Mouse (Mus musculus) liver, embryonic 13.5 days (tissue): ENCODE data around the gene Clca3b. TPM values are rescaled to one million over a fixed set of nuclear protein-coding genes. Genes with fewer than 3 reads are reported as not detected.
"Not testable (repeated sequence)": the region's sequence is repeated elsewhere in the genome, so short reads cannot be mapped to it uniquely, and the experiment has no call there.

ENCODE experiments used
- ATAC-seq: fragments of 200-750 bp; cut with Nextera tagmentation; 2 replicates; pipeline ENCODE4 v1.8.0; 2017; ENCODE audit warnings: low read depth, mild to moderate bottlenecking, moderate number of reproducible peaks, moderate library complexity
- DNase-seq: peaks from one replicate; pipeline ENCODE4 v3.0.0; 2022
- H3K27ac ChIP-seq: fragments of 300-500 bp; sonication (generic); 2 replicates; pipeline ENCODE4 v1.5.1; 2015; ENCODE audit warnings: moderate library complexity, mild to moderate bottlenecking, inconsistent platforms
- H3K27me3 ChIP-seq: fragments of 300-500 bp; sonication (generic); 2 replicates; pipeline ENCODE4 v1.6.1; 2015; ENCODE audit warnings: mild to moderate bottlenecking, inconsistent platforms
- H3K36me3 ChIP-seq: fragments of 300-500 bp; sonication (generic); 2 replicates; pipeline ENCODE4 v1.6.1; 2015; ENCODE audit warnings: mild to moderate bottlenecking, inconsistent platforms
- H3K4me1 ChIP-seq: fragments of 300-500 bp; sonication (generic); replicated peaks from 2 replicates; pipeline ENCODE4 v1.6.1; 2015; ENCODE audit warnings: inconsistent platforms
- H3K4me2 ChIP-seq: fragments of 300-500 bp; sonication (generic); 2 replicates; pipeline ENCODE4 v1.6.1; 2015; ENCODE audit warnings: inconsistent platforms, mild to moderate bottlenecking, moderate library complexity
- H3K4me3 ChIP-seq: fragments of 300-500 bp; sonication (generic); replicated peaks from 2 replicates; pipeline ENCODE4 v1.5.1; 2015; ENCODE audit warnings: mild to moderate bottlenecking, inconsistent platforms
- H3K9ac ChIP-seq: fragments of 300-500 bp; sonication (generic); 2 replicates; pipeline ENCODE4 v1.6.1; 2015; ENCODE audit warnings: mild to moderate bottlenecking, inconsistent platforms
- H3K9me3 ChIP-seq: fragments of 300-500 bp; sonication (generic); replicated peaks from 2 replicates; pipeline ENCODE4 v1.6.1; 2016; ENCODE audit warnings: inconsistent platforms
- WGBS: fragments of 180-500 bp; shearing (Covaris S2); methylation state at CpG from one replicate; pipeline ENCODE4 v1.1.7; 2015; ENCODE audit not compliant: insufficient replicate concordance; 5-methylcytosine and 5-hydroxymethylcytosine counted together
- polyA plus RNA-seq: library from polyadenylated mRNA; unstranded; fragments of >200 nt; fragmentation: Nextera tagmentation; extraction: Ambion mirVana; gene quantifications from 2 replicates; pipeline ENCODE4 v1.2.1, GENCODE M21; 2015

Gene Clca3b
- polyA plus RNA-seq, 1 experiment from 2014 or later: not detected

DNA sequence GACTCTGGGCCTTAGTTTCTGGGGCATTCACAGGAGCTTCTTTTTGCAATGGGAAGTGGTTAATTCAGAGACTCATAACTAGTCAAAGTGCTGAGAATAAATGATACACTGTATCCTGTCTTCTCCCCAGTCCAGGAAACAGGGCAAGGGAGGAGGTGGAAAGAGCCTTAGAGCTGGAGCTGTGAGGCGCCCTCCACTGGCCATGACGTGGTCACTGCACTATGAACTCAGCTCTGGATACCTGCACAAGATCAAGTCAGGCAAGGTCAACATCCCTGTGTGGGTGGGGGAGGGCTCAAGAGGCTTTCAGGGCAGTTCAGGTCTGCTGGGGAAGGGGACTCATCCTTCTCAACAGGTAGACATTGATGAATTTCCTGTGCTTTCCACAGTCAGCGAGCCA lies 37.3 kb downstream of the Clca3b start:
- no peak overlapping the region for H3K9ac ChIP-seq
- ATAC-seq (no peak), DNase-seq (no peak)
- H3K27me3 ChIP-seq: no peaks in the 10 kb centered on the region
- no peaks in the 10 kb centered on the region for H3K4me1 ChIP-seq
- WGBS: 34% methylated on average over 3 of the region's 3 CpGs
- no peaks in the 10 kb centered on the region for H3K36me3 ChIP-seq
- H3K4me2 ChIP-seq: no peak overlapping the region
- no peak overlapping the region for H3K4me3 ChIP-seq
- H3K27ac ChIP-seq: no peak overlapping the region
- H3K9me3 ChIP-seq: no peaks in the 10 kb centered on the region

- H3K4me1 ChIP-seq, H3K4me3 ChIP-seq, H3K27me3 ChIP-seq, ATAC-seq, H3K27ac ChIP-seq, H3K36me3 ChIP-seq, H3K4me2 ChIP-seq, H3K9ac ChIP-seq, H3K9me3 ChIP-seq, DNase-seq: not testable (repeated sequence)
- WGBS: 55% methylated on average over 15 of the region's 17 CpGs
Measured at GRCm38 (mm10) chr3:144808153-144808925, 40.8 kb downstream of the Clca3b start.

DNA sequence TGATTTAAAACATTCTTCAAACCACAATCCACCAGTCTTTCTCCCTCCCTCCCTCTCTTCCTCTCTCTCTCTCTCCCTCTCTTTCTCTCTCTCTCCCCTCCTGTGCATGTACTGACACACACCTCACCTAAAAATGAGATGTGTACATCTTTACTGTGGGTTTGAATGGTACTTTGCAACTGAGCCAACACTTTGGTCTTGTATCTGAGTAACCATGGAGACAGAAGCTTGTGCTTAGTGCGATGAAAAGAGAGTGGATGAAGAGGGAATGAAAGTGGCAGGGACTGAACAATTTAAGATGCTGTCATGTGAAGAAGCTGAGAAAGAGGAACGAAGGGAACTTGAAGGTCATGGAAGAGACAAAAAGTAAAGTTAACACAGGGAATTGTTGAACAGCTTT lies 42.5 kb downstream of the Clca3b start:
- not testable (repeated sequence) for H3K9ac ChIP-seq, H3K4me3 ChIP-seq, H3K27ac ChIP-seq, ATAC-seq, H3K4me2 ChIP-seq, H3K36me3 ChIP-seq, H3K27me3 ChIP-seq, DNase-seq, H3K9me3 ChIP-seq, H3K4me1 ChIP-seq
- WGBS: 55% methylated on average over 2 of the region's 2 CpGs

DNA sequence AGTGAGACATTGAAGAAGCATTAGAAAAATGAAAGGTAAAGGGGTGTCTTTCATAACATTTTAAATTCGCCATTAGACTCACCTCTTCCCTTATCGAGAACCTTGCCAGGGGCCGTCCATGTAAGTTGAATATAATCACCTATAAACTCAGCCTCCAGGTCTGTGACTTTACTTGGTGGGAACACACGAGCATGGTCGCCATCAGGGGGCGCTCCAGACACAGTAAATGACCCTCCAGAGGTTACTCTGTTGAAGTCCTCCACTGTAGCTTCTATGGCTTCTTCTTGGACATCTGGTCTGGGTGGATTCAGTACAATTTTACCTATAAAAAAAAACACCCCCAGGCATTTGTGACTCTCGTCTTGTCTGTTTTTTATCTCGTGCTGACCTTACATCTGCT lies 47.3 kb downstream of the Clca3b start:
- no peak overlapping the region for H3K4me3 ChIP-seq
- DNase-seq: no peak
- H3K4me1 ChIP-seq: no peaks in the 10 kb centered on the region
- H3K36me3 ChIP-seq: no peaks in the 10 kb centered on the region
- no peak overlapping the region for H3K9ac ChIP-seq
- ATAC-seq: no peak
- no peak overlapping the region for H3K4me2 ChIP-seq
- H3K27ac ChIP-seq: no peak overlapping the region
- H3K9me3 ChIP-seq: no peaks in the 10 kb centered on the region
- H3K27me3 ChIP-seq: no peaks in the 10 kb centered on the region
- 21% methylated on average over 8 of the region's 8 CpGs for WGBS

DNA sequence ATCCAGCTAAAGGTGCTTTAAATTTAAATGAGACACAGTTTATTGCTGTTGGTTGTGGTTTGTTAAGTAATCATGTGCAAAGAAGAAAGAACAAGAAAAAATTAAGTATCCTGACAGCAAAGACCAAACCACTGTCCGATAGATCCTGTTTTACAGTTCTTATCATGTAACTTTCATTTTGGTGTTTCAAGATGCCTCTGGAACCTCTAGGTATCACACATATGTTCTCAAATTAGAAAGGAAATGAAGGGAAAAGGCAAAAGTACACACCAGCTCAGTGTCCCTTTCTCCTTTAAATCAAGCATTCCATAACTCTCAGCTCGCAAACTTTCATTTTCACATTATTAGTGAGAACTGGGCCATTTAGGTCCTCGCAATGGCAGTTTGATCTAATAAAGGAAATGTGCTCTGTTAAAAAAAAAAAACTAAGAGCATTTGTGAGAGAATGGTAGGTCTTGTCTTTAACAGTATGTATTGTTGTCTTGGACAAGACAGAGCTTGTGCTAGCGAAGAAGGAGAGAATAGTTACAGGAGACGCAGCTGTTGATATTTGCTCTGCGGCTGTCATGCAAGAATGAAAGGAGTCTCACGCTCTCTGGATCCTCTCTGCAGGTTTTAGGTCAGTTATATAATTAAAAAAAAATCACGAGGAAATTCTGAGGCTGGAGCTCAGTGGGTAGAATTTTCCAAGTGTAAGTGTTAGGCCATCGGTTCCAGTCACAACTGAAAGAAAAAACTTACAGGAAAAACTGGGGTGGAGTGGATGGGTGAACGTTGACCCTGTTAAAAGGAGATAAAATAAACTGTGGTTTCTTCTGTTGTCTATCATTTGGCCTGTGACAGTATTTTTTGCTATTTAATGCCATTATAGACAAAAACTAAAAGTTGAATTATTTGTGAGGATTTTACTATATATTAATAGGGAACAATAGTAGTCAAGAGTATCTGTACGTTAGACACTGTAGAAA lies 63.7 kb downstream of the Clca3b start:
- DNase-seq (no peak), ATAC-seq (peak; percentile 60; the same call in 1 of the 2 replicates)
- Histone ChIP-seq H3K27me3 (no peaks in the 10 kb centered on the region), H3K9me3 (no peaks in the 10 kb centered on the region), H3K4me2 (peak overlapping the region; percentile 33), H3K27ac (no peak overlapping the region), H3K4me3 (no peak overlapping the region), H3K36me3 (no peaks in the 10 kb centered on the region), H3K9ac (no peak overlapping the region), H3K4me1 (no peaks in the 10 kb centered on the region)
- 55% methylated on average over 11 of the region's 11 CpGs for WGBS

Other genes with a start within 250 kb of the Clca3b start
- gene Sh3glb1, start 129.0 kb downstream of the Clca3b start, polyA plus RNA-seq: 88.0 and 103 TPM in 2 replicates
- 2.6 and 3.4 TPM in 2 replicates for gene Clca3a1, start 88.4 kb downstream of the Clca3b start, polyA plus RNA-seq
- gene Clca3a2, start 29.9 kb downstream of the Clca3b start, polyA plus RNA-seq: 0.03 TPM in 1 of 2 replicates, not detected in the other
- gene Clca4b, start 83.2 kb upstream of the Clca3b start, polyA plus RNA-seq: not detected in 2 replicates
- gene Clca4a, start 125.7 kb upstream of the Clca3b start, polyA plus RNA-seq: not detected in 2 replicates
- gene Clca1, start 183.4 kb upstream of the Clca3b start, polyA plus RNA-seq: not detected in 2 replicates